Mouse (Mus musculus) testis, adult 2 months (tissue): ENCODE results near the gene Themis3. TPM values are rescaled to one million over a fixed set of nuclear protein-coding genes. Genes with fewer than 3 reads are reported as not detected.

ENCODE experiments used
- H3K27ac ChIP-seq: fragments of 200-500 bp; 2 replicates; pipeline ENCODE4 v1.5.1; 2012; ENCODE audit warnings: low read depth, low read length; ENCODE audit not compliant: control insufficient read depth, insufficient read depth
- H3K27me3 ChIP-seq: fragments of 200-500 bp; 2 replicates; pipeline ENCODE4 v1.6.1; 2012; ENCODE audit warnings: mild to moderate bottlenecking, low read length, moderate library complexity; ENCODE audit not compliant: control insufficient read depth, insufficient read depth
- H3K36me3 ChIP-seq: fragments of 200-500 bp; 2 replicates; pipeline ENCODE4 v1.6.1; 2012; ENCODE audit warnings: mild to moderate bottlenecking, low read length; ENCODE audit not compliant: control insufficient read depth, insufficient read depth
- H3K4me1 ChIP-seq: fragments of 200-500 bp; 2 replicates; pipeline ENCODE4 v1.6.1; 2012; ENCODE audit warnings: low read length; ENCODE audit not compliant: control insufficient read depth, insufficient read depth
- H3K4me3 ChIP-seq: fragments of 200-500 bp; 2 replicates; pipeline ENCODE4 v1.5.1; 2012; ENCODE audit warnings: low read depth, mild to moderate bottlenecking, low read length, moderate library complexity, mixed read lengths; ENCODE audit not compliant: control insufficient read depth
- CTCF ChIP-seq: fragments of 200-500 bp; IDR thresholded peaks from 2 replicates; pipeline ENCODE4 v1.5.1; 2012; ENCODE audit warnings: low read depth, mild to moderate bottlenecking, inconsistent platforms, low read length, moderate library complexity; ENCODE audit not compliant: control insufficient read depth, insufficient read depth, insufficient replicate concordance
- POLR2A ChIP-seq: fragments of 200-500 bp; IDR thresholded peaks from 2 replicates; pipeline ENCODE4 v1.6.1; 2012; ENCODE audit warnings: low read depth, mild to moderate bottlenecking, inconsistent platforms, low read length, moderate library complexity; ENCODE audit not compliant: control insufficient read depth
- polyA plus RNA-seq: library from polyadenylated mRNA; depleted of rRNA; stranded (reverse); fragments of >200 nt; gene quantifications from 2 replicates; pipeline ENCODE4 v1.2.3, GENCODE M21; 2012

The Themis3 gene
- polyA plus RNA-seq, 1 experiment = not detected

GRCm38 (mm10) chr17:66595867-66596266 lies 1.4 kb upstream of the Themis3 start:
- no peaks in the 10 kb centered on the region for H3K27me3 ChIP-seq
- no peaks in the 10 kb centered on the region for H3K36me3 ChIP-seq
- H3K27ac ChIP-seq = no peak overlapping the region
- no peak for TF ChIP-seq POLR2A
- no peaks in the 10 kb centered on the region for H3K4me1 ChIP-seq
- H3K4me3 ChIP-seq = no peak overlapping the region

- peaks cover 3% of the 10 kb centered on the region for H3K4me1 ChIP-seq
- no peaks in the 10 kb centered on the region for H3K27me3 ChIP-seq
- no peak overlapping the region for H3K27ac ChIP-seq
- no peaks in the 10 kb centered on the region for H3K36me3 ChIP-seq
- TF ChIP-seq CTCF (no peak), POLR2A (no peak)
- no peak overlapping the region for H3K4me3 ChIP-seq
These were observed 835 bp upstream of the Themis3 start for GRCm38 (mm10) chr17:66595256-66595655.

GRCm38 (mm10) chr17:66590353-66591075 lies 3.9 kb downstream of the Themis3 start:
- Histone ChIP-seq H3K27ac (no peak overlapping the region), H3K27me3 (no peaks in the 10 kb centered on the region), H3K4me3 (no peak overlapping the region), H3K4me1 (peaks cover 3% of the 10 kb centered on the region), H3K36me3 (no peaks in the 10 kb centered on the region)
- TF ChIP-seq CTCF (no peak), POLR2A (no peak)

GRCm38 (mm10) chr17:66589864-66590263 lies 4.6 kb downstream of the Themis3 start:
- Histone ChIP-seq H3K4me1 (peaks cover 3% of the 10 kb centered on the region), H3K27ac (no peak overlapping the region), H3K36me3 (no peaks in the 10 kb centered on the region), H3K4me3 (no peak overlapping the region), H3K27me3 (no peaks in the 10 kb centered on the region)
- TF ChIP-seq CTCF = no peak
- no peak for TF ChIP-seq POLR2A

GRCm38 (mm10) chr17:66586741-66587140 lies 7.7 kb downstream of the Themis3 start:
- TF ChIP-seq CTCF = no peak
- TF ChIP-seq POLR2A = no peak
- no peak overlapping the region for H3K27ac ChIP-seq

GRCm38 (mm10) chr17:66586078-66586477 lies 8.3 kb downstream of the Themis3 start:
- Histone ChIP-seq H3K4me3 (no peak overlapping the region), H3K4me1 (peaks cover 3% of the 10 kb centered on the region), H3K36me3 (no peaks in the 10 kb centered on the region), H3K27me3 (no peaks in the 10 kb centered on the region), H3K27ac (no peak overlapping the region)
- TF ChIP-seq CTCF = no peak
- no peak for TF ChIP-seq POLR2A

More at GRCm38 (mm10) chr17:66586741-66587140, 7.7 kb downstream of the Themis3 start:
- Histone ChIP-seq H3K4me3 (no peak overlapping the region), H3K36me3 (no peaks in the 10 kb centered on the region), H3K27me3 (no peaks in the 10 kb centered on the region), H3K4me1 (peaks cover 3% of the 10 kb centered on the region)

- Histone ChIP-seq H3K4me1 (no peaks in the 10 kb centered on the region; the same call in 1 of the 2 replicates), H3K4me3 (no peak overlapping the region)
- TF ChIP-seq CTCF = no peak
- no peak for TF ChIP-seq POLR2A
These were observed 13.4 kb downstream of the Themis3 start for GRCm38 (mm10) chr17:66580990-66581389.

More at GRCm38 (mm10) chr17:66580990-66581389, 13.4 kb downstream of the Themis3 start:
- Histone ChIP-seq H3K27me3 (no peaks in the 10 kb centered on the region), H3K36me3 (no peaks in the 10 kb centered on the region), H3K27ac (no peak overlapping the region)
